Mouse (Mus musculus): ENCODE data around the gene Pde11a. TPM values are rescaled to one million over a fixed set of nuclear protein-coding genes. Genes with fewer than 3 reads are reported as not detected.

Gene Pde11a
- total and polyA plus RNA-seq, 2 experiments from 2014 or later: 0.58 to 1.0 TPM

- H3K4me1 ChIP-seq (ENCODE audit: insufficient read depth, low read length): no peaks in the 10 kb centered on the region
- H3K4me3 ChIP-seq (ENCODE audit: low read length): no peak overlapping the region
- H3K27ac ChIP-seq: no peak overlapping the region
- H3K4me2 ChIP-seq (ENCODE audit: low read depth, low read length): no peak overlapping the region
- no peak for DNase-seq (ENCODE audit: low spot score)
- no peaks in the 10 kb centered on the region for H3K9me3 ChIP-seq (ENCODE audit: low read length)
- peak; percentile 51; the same call in 1 of the 2 replicates for ATAC-seq
- no peak for TF ChIP-seq CTCF (IDR thresholded peaks at IDR 0.05; ENCODE audit: low read depth)
- H3K9ac ChIP-seq (replicated peaks; ENCODE audit: low read length): no peak overlapping the region
- no peaks in the 10 kb centered on the region for H3K27me3 ChIP-seq (ENCODE audit: insufficient read depth, low read length)
- H3K36me3 ChIP-seq (ENCODE audit: insufficient read depth, low read length): no peaks in the 10 kb centered on the region
- 43% methylated on average over 12 of the region's 12 CpGs for WGBS
These were observed 208.5 kb downstream of the Pde11a start for GRCm38 (mm10) chr2:76129933-76130627.

GRCm38 (mm10) chr2:76129058-76129437 is 209.5 kb downstream of the Pde11a start:
- no peak overlapping the region; the same call in 1 of the 2 replicates for H3K4me2 ChIP-seq (ENCODE audit: low read depth, low read length)
- H3K27ac ChIP-seq: no peak overlapping the region

DNA sequence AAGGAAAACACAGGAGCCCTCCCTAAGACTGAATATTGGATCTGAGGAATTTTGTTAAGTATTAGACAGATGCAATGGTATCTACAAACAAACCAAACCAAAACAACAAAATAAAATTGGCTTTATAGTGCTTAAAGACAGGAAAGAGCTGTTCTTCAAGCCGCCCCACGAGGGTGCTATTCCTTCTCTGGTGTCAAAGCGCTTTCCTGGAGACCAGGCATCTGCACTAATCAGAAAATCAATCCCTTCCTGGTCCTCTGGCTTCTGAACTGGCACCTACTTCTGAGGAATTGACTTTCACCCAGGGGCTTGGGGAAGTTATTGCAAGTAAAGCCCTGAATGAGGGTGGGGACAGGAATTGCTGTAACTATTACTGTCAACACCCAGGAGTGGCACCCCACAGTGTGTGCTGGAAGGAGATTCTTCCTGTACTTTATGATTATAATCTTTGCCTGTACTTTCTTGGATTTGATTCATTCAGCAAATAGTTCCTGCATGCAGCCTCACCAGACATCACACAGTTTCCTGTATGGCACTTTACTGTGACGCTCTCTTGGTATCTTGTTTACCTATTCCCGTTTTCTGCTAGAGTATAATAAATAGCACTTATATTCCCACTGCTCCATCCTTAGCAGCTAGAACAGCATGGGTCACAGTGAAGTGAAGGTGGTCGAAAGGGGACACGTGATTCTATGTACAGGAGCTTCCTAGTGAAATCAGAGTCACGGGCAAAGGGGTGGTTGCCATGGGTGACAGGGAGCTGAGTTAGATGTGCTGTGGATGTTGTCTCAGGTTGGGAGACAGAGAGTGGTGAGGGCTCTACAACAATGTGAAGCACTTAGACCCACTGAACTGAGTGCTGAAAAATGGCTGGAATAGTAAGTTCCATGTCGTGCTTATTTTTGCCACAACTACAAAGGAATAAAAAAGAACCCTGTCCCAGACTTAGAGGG is 210.2 kb downstream of the Pde11a start:
- 47% methylated on average over 9 of the region's 9 CpGs for WGBS
- H3K9me3 ChIP-seq (ENCODE audit: low read length): no peaks in the 10 kb centered on the region
- TF ChIP-seq CTCF (IDR thresholded peaks at IDR 0.05; ENCODE audit: low read depth): peak; percentile 63
- DNase-seq (ENCODE audit: low spot score) (peak; percentile 69), ATAC-seq (0 out of 2 replicates have a peak, but pooled peaks have one; percentile 46)
- no peaks in the 10 kb centered on the region for H3K4me1 ChIP-seq (ENCODE audit: insufficient read depth, low read length)
- no peaks in the 10 kb centered on the region for H3K36me3 ChIP-seq (ENCODE audit: insufficient read depth, low read length)
- H3K27ac ChIP-seq: no peak overlapping the region
- H3K4me2 ChIP-seq (ENCODE audit: low read depth, low read length): no peak overlapping the region; the same call in 1 of the 2 replicates
- no peak overlapping the region for H3K4me3 ChIP-seq (ENCODE audit: low read length)
- no peaks in the 10 kb centered on the region for H3K27me3 ChIP-seq (ENCODE audit: insufficient read depth, low read length)
- no peak overlapping the region for H3K9ac ChIP-seq (replicated peaks; ENCODE audit: low read length)

More at GRCm38 (mm10) chr2:76129058-76129437, 209.5 kb downstream of the Pde11a start:
- DNase-seq (ENCODE audit: low spot score): no peak
- no peaks in the 10 kb centered on the region for H3K9me3 ChIP-seq (ENCODE audit: low read length)
- H3K4me1 ChIP-seq (ENCODE audit: insufficient read depth, low read length): no peaks in the 10 kb centered on the region
- TF ChIP-seq CTCF (IDR thresholded peaks at IDR 0.05; ENCODE audit: low read depth): no peak
- H3K9ac ChIP-seq (replicated peaks; ENCODE audit: low read length): no peak overlapping the region
- H3K36me3 ChIP-seq (ENCODE audit: insufficient read depth, low read length): no peaks in the 10 kb centered on the region
- ATAC-seq: no peak
- H3K4me3 ChIP-seq (ENCODE audit: low read length): no peak overlapping the region
- WGBS: 58% methylated on average over 8 of the region's 8 CpGs
- no peaks in the 10 kb centered on the region for H3K27me3 ChIP-seq (ENCODE audit: insufficient read depth, low read length)

DNA sequence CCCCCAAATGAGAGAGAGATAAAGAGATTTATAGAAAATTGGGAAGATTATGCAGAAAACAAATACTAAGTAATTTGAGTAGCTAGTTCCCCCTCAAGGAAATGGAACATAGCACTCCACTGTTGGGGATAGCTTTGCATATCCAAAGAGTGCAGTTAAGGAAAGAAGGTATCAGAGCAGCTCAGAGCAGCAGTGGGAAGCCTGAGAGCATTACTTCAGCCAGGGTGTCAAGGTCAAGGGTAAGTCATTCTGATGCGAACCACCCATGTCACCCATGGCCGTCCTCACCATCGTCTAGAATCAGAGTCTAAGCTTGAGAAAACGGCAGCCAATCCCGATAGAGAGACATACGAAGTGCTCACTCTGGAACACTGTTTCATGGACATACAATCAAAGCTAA is 211.9 kb downstream of the Pde11a start:
- H3K4me3 ChIP-seq (ENCODE audit: low read length): no peak overlapping the region
- DNase-seq (ENCODE audit: low spot score) (no peak), ATAC-seq (no peak)
- TF ChIP-seq CTCF (IDR thresholded peaks at IDR 0.05; ENCODE audit: low read depth): no peak
- H3K4me1 ChIP-seq (ENCODE audit: insufficient read depth, low read length): no peaks in the 10 kb centered on the region
- H3K27me3 ChIP-seq (ENCODE audit: insufficient read depth, low read length): no peaks in the 10 kb centered on the region
- no peaks in the 10 kb centered on the region for H3K9me3 ChIP-seq (ENCODE audit: low read length)
- no peak overlapping the region for H3K4me2 ChIP-seq (ENCODE audit: low read depth, low read length)
- WGBS: 92% methylated on average over 6 of the region's 6 CpGs
- no peak overlapping the region for H3K9ac ChIP-seq (replicated peaks; ENCODE audit: low read length)
- H3K36me3 ChIP-seq (ENCODE audit: insufficient read depth, low read length): no peaks in the 10 kb centered on the region
- no peak overlapping the region for H3K27ac ChIP-seq

GRCm38 (mm10) chr2:76124821-76125220 is 213.8 kb downstream of the Pde11a start:
- no peak for TF ChIP-seq CTCF (IDR thresholded peaks at IDR 0.05; ENCODE audit: low read depth)
- Histone ChIP-seq H3K4me2 (ENCODE audit: low read depth, low read length) (no peak overlapping the region), H3K27me3 (ENCODE audit: insufficient read depth, low read length) (no peaks in the 10 kb centered on the region), H3K9ac (replicated peaks; ENCODE audit: low read length) (no peak overlapping the region), H3K9me3 (ENCODE audit: low read length) (no peaks in the 10 kb centered on the region), H3K4me1 (ENCODE audit: insufficient read depth, low read length) (no peaks in the 10 kb centered on the region), H3K27ac (no peak overlapping the region), H3K4me3 (ENCODE audit: low read length) (no peak overlapping the region), H3K36me3 (ENCODE audit: insufficient read depth, low read length) (no peaks in the 10 kb centered on the region)
- 55% methylated on average over 6 of the region's 6 CpGs for WGBS
- DNase-seq (ENCODE audit: low spot score) (peak; percentile 48), ATAC-seq (no peak)

DNA sequence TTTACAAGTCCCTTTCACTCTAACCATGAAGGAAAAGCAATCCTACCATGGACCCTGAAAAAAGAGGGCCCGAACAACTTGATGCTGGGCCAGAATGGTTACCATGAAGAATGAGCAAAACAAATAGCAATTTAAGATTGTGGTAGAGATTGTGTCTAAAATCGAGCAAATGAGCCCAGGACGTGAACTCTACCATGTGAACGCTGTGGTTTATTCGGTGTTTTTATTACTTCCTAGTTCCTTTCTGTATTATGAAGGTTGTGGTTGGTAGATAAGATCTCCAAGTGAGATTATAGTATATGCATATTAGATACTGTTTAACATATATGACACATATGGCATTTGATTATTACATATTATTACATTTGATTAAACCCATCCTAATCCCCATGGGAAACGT is 216.4 kb downstream of the Pde11a start:
- Histone ChIP-seq H3K27ac (no peak overlapping the region), H3K9ac (replicated peaks; ENCODE audit: low read length) (no peak overlapping the region), H3K9me3 (ENCODE audit: low read length) (no peaks in the 10 kb centered on the region), H3K4me1 (ENCODE audit: insufficient read depth, low read length) (no peaks in the 10 kb centered on the region), H3K4me2 (ENCODE audit: low read depth, low read length) (no peak overlapping the region), H3K36me3 (ENCODE audit: insufficient read depth, low read length) (no peaks in the 10 kb centered on the region), H3K4me3 (ENCODE audit: low read length) (no peak overlapping the region), H3K27me3 (ENCODE audit: insufficient read depth, low read length) (no peaks in the 10 kb centered on the region)
- ATAC-seq (no peak), DNase-seq (ENCODE audit: low spot score) (no peak)
- no peak for TF ChIP-seq CTCF (IDR thresholded peaks at IDR 0.05; ENCODE audit: low read depth)
- 94% methylated on average over 6 of the region's 6 CpGs for WGBS
